Mouse (Mus musculus): ENCODE results near the gene Flt1. TPM values are rescaled to one million over a fixed set of nuclear protein-coding genes. Genes with fewer than 3 reads are reported as not detected.

Flt1 gene
- polyA plus RNA-seq, 1 experiment = 8.1 TPM

DNA sequence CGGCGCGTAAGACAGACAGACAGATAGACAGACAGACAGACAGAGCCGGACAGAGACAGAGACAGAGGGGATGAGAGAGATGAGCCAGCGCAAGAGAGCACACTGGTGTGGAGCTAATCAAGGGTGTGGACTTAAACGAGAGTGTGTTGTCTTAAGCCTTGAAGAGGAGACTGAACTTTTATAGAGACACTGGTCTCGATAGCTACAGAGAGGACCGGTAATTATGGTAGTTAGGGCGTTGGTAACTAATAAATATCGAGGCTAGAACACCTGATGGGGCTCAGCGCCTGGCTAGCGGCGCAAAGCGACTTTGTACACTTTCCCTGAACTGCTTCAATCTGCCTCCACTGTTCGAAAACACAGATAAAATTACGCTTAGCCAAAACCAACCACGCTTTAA, 2.0 kb downstream of the Flt1 start:
- no peak for TF ChIP-seq CTCF (IDR thresholded peaks at IDR 0.05; ENCODE audit: borderline replicate concordance, extremely low read depth, insufficient read depth, insufficient read length)
- TF ChIP-seq POLR2A (IDR thresholded peaks at IDR 0.05; ENCODE audit: borderline replicate concordance, extremely low read depth, insufficient read depth, insufficient read length, poor library complexity, severe bottlenecking) = no peak
- DNase-seq (ENCODE audit: low read depth) = peak; percentile 14

DNA sequence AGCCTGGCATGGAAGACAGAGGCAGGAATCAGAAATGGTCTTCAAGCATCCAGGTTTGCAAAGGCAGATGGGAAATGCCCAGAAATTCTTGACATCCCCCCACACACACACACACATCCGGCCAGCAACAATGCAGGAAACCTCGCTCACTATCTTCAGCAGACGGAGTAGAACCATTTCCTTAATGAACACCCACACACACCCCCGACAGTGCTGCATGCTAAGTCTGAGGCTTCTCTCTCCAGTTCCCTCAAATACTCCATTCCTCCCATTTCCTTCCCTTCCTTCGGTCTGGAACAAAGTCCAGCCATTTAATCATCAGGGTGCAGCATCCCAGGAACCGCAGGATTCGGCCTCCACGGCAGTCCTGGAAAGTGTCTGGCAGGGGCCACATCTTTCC, 4.4 kb downstream of the Flt1 start:
- no peak for TF ChIP-seq POLR2A (IDR thresholded peaks at IDR 0.05; ENCODE audit: borderline replicate concordance, extremely low read depth, insufficient read depth, insufficient read length, poor library complexity, severe bottlenecking)
- TF ChIP-seq CTCF (IDR thresholded peaks at IDR 0.05; ENCODE audit: borderline replicate concordance, extremely low read depth, insufficient read depth, insufficient read length) = no peak
- DNase-seq (ENCODE audit: low read depth) = peak; percentile 23

DNA sequence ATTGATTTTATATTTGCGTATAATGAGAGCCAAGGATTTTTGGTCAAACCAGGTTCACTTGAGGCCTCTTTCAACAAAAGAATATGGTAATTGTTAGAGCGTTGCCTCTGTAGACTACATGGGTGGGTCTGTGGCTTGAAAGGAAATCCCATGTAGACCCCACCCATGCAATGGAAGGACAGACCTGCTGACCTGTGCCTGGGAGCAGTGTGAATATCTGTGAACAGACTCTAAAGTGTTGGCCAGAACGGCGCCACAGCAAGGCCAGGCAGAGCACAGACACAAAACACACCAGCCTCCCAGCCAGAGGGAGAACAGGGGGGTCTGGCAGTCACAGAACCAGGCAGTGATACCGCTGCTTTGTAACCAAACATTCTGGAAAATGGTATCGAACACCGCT, 7.5 kb downstream of the Flt1 start:
- DNase-seq (ENCODE audit: low read depth) = no peak
- TF ChIP-seq CTCF (IDR thresholded peaks at IDR 0.05; ENCODE audit: borderline replicate concordance, extremely low read depth, insufficient read depth, insufficient read length) = no peak
- no peak for TF ChIP-seq POLR2A (IDR thresholded peaks at IDR 0.05; ENCODE audit: borderline replicate concordance, extremely low read depth, insufficient read depth, insufficient read length, poor library complexity, severe bottlenecking)

DNA sequence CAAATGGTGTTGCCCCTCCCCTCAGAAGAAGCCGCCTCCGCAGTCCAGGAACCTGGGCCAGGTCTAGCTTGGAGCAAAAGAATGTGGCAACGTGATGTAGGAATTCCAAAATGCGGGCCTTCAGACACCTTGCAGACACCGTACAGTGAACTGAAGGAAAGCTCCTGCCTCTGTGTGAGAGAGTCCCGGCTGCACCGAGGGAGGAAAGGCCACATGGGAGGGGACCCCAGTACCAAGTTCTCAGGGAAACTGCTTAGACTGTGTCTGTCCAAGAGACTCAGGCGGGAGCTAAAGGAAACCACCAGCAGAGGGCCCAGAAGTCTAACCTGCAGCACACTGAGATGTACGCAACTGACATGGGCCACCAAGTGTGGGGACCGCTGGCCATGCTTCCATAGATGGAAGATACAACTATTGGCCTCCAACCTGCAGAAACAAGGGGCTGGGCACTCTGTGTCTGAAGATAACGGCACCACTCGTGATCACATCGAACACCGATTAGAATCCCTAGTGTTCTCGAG, 9.1 kb downstream of the Flt1 start:
- TF ChIP-seq CTCF (IDR thresholded peaks at IDR 0.05; ENCODE audit: borderline replicate concordance, extremely low read depth, insufficient read depth, insufficient read length) (peak; percentile 33; the same call in 1 of the 2 replicates), POLR2A (IDR thresholded peaks at IDR 0.05; ENCODE audit: borderline replicate concordance, extremely low read depth, insufficient read depth, insufficient read length, poor library complexity, severe bottlenecking) (no peak)
- no peak for DNase-seq (ENCODE audit: low read depth)

DNA sequence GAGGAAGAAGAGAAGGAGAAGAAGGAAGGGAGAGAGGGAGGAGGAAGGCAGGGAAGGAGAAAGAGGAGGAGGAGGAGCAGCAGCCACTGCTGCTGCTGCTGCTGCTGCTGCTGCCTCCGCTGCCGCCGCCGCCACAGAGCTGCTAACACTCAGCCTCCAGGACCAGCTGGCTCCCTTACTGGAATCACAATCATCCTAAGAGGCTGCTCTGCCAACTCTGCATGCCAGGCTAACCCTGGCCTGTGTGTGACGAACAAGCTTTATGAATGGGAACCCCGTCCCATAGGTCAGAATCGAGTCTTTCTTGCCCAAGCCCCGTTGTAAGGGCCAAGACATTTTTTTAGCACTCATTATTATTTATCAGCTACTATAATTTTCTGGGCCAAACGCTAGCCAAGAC, 9.5 kb downstream of the Flt1 start:
- no peak for TF ChIP-seq CTCF (IDR thresholded peaks at IDR 0.05; ENCODE audit: borderline replicate concordance, extremely low read depth, insufficient read depth, insufficient read length)
- TF ChIP-seq POLR2A (IDR thresholded peaks at IDR 0.05; ENCODE audit: borderline replicate concordance, extremely low read depth, insufficient read depth, insufficient read length, poor library complexity, severe bottlenecking) = no peak
- peak; percentile 63 for DNase-seq (ENCODE audit: low read depth)

DNA sequence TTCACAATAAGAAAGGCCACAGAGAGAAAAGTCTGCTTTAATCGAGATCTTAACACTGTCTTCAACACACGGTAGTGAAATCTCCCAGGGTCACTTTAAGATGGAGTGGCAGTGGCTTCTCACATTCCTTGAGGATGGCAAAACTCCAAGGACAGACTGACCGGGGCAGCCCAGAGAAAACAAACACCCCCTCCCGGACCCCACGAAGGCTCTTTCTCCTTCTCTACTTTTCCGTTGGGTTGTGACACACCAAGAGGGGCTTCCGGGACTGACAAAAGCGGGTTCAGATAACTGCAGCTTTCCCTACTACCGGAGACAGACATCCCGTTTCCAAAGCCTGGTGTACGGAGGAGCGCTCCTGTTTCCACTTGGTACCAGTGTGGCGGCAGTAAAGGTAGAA, 10.4 kb downstream of the Flt1 start:
- TF ChIP-seq CTCF (IDR thresholded peaks at IDR 0.05; ENCODE audit: borderline replicate concordance, extremely low read depth, insufficient read depth, insufficient read length) = no peak
- TF ChIP-seq POLR2A (IDR thresholded peaks at IDR 0.05; ENCODE audit: borderline replicate concordance, extremely low read depth, insufficient read depth, insufficient read length, poor library complexity, severe bottlenecking) = no peak
- DNase-seq (ENCODE audit: low read depth) = no peak

DNA sequence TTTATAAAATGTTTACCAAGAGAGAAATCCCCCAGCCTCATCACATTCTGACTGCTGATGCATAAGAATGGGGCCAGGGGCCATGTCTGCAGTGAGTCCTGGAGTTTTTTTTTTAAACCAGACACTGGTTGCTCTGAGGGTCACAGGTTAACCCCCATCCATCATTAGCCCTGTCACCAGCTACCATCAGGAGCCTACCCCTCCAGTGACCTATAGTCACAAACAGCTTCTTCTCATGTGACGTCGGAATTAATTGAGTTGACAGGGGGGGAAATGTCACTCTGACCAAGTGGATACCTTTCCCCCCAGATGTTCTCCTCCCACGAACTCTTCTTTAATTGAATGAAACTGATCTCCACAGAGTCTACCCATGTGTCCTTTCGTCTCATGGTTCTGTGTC, 17.3 kb downstream of the Flt1 start:
- no peak for DNase-seq (ENCODE audit: low read depth)
- TF ChIP-seq CTCF (IDR thresholded peaks at IDR 0.05; ENCODE audit: borderline replicate concordance, extremely low read depth, insufficient read depth, insufficient read length) (no peak), POLR2A (IDR thresholded peaks at IDR 0.05; ENCODE audit: borderline replicate concordance, extremely low read depth, insufficient read depth, insufficient read length, poor library complexity, severe bottlenecking) (no peak)

DNA sequence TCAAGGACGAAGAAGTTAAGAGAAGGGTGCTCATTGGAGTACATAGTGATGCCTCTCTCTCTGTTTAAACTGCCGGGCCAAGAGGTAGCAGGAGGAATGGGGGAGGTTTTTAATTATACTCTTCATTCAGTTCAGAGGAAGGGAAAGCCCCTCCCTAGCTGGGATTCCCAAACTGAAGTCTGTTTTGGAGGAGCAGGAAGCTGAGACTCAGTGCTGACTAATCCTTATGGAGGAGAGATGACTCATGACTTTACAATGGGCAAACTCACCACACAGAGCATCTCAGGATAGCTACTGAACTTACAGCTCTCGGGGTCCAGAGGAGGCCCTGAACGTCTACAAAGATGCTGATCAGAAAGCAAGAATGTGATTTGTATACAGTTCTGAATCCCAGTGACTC, 18.3 kb downstream of the Flt1 start:
- no peak for DNase-seq (ENCODE audit: low read depth)
- TF ChIP-seq CTCF (IDR thresholded peaks at IDR 0.05; ENCODE audit: borderline replicate concordance, extremely low read depth, insufficient read depth, insufficient read length) (no peak), POLR2A (IDR thresholded peaks at IDR 0.05; ENCODE audit: borderline replicate concordance, extremely low read depth, insufficient read depth, insufficient read length, poor library complexity, severe bottlenecking) (no peak)

DNA sequence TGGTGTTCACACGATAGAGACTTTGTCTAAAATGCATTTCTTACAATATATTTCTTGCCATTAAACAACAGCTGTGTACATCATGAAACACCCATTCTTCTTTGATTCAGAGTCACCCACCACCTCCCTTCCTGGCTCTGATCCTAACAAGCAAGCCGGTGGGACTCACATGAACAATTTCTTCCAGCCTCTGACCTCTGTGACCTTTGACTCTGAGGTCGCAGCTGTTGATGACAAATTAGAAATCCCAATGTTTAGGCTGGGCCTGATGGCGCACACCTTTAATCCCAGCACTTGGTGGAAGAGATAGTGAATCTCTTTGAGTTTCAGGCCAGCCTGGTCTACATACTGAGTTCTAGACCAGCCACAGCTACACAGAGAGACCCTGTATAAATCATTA, 20.9 kb downstream of the Flt1 start:
- TF ChIP-seq POLR2A (IDR thresholded peaks at IDR 0.05; ENCODE audit: borderline replicate concordance, extremely low read depth, insufficient read depth, insufficient read length, poor library complexity, severe bottlenecking) (no peak), CTCF (IDR thresholded peaks at IDR 0.05; ENCODE audit: borderline replicate concordance, extremely low read depth, insufficient read depth, insufficient read length) (no peak)
- DNase-seq (ENCODE audit: low read depth) = no peak

DNA sequence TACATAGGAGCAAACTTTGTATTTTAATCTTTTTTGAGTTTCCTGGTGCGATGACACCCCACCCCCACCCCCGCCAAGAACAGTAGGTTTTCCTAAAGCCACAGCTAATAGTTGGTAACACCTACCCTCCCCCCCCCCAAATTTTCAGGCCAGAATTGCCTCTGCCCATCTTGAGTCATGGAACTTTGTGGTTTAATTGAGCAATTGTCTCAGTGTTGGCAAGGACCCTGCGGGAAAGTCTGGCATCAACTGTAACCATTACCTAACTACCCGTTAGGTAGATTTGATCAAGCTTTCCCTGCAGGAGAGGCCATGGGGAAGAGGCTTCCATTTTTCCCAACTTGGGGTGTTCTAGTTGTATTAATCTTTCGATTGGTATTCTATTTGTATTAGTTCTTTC, 23.4 kb downstream of the Flt1 start:
- TF ChIP-seq POLR2A (IDR thresholded peaks at IDR 0.05; ENCODE audit: borderline replicate concordance, extremely low read depth, insufficient read depth, insufficient read length, poor library complexity, severe bottlenecking) (no peak), CTCF (IDR thresholded peaks at IDR 0.05; ENCODE audit: borderline replicate concordance, extremely low read depth, insufficient read depth, insufficient read length) (no peak)

DNA sequence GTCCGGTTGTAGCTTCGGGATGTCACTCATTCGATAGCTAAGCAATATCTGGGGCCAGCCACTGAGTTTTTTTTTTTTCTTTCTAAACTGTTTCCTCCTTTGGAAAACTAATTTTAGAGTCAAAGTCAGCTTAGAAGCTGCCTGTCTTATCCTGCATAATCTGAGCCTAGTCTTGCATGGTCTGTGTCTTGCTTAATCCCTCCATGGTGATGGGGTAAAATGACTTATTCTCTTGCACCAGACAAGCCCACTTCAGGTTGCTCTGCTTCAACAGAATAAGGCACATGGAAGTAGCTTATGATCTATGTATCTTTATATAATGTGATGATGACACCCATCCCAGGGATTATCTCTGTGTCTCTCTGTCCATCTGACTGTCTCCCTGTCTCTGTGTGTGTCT, 24.8 kb downstream of the Flt1 start:
- DNase-seq (ENCODE audit: low read depth) = no peak
- TF ChIP-seq CTCF (IDR thresholded peaks at IDR 0.05; ENCODE audit: borderline replicate concordance, extremely low read depth, insufficient read depth, insufficient read length) (no peak), POLR2A (IDR thresholded peaks at IDR 0.05; ENCODE audit: borderline replicate concordance, extremely low read depth, insufficient read depth, insufficient read length, poor library complexity, severe bottlenecking) (no peak)

More for the DNA sequence above, 23.4 kb downstream of the Flt1 start:
- no peak for DNase-seq (ENCODE audit: low read depth)

DNA sequence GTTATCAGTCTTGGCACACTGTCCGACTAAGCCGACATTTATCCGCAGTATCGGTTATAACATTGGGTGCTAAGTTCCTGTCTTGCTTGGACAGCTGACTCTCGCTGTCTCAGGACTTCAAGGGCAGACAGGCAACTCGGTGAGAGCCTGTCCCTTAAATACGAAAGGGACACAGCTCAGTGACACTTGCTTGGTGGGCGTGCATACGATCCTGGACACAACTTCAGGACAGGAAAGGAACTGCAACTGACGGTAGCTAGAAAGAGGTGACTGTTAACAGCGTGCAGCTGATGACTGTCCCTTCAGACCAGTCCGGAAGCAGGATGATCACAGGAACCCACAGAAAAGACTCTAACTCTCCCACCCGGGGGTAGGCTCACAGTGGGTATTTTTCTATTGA, 27.8 kb downstream of the Flt1 start:
- peak; percentile 13 for DNase-seq (ENCODE audit: low read depth)
- TF ChIP-seq CTCF (IDR thresholded peaks at IDR 0.05; ENCODE audit: borderline replicate concordance, extremely low read depth, insufficient read depth, insufficient read length) (peak; percentile 42; the same call in 1 of the 2 replicates), POLR2A (IDR thresholded peaks at IDR 0.05; ENCODE audit: borderline replicate concordance, extremely low read depth, insufficient read depth, insufficient read length, poor library complexity, severe bottlenecking) (no peak)

All from brain, embryonic 14.5 days (tissue).